In genomic region chr8:84722530-84722849, GRCm38 (mm10) we compare ENCODE assay signal across 10 mouse cellular contexts. TPM values are rescaled to one million over a fixed set of nuclear protein-coding genes. Genes with fewer than 3 reads are reported as not detected.
A peak's percentile ranks its signal among the peaks of the same experiment; 100 is the strongest.
DNase-seq lines count a peak whose midpoint lies in the region; ATAC-seq and TF ChIP-seq lines count a peak whose summit lies in the region.
"Had no signal": no experiment of that assay in that cellular context is flagged by ENCODE, and none has a peak within 500 bp of the region (broad histone marks: within the 10 kb centered on the region; RNA-seq: fewer than 3 reads in every experiment).

No protein-coding gene starts in this region.

- peak overlapping the region; percentile 71 for H3K9ac ChIP-seq in heart, embryonic 12.5 days
- peak overlapping the region; percentile 65; the same call in 1 of the 2 replicates for H3K9ac ChIP-seq in ES-E14 (ENCODE audit: insufficient read depth, low read depth, low read length, poor library complexity, severe bottlenecking)
- 0 out of 2 replicates have a peak overlapping the region, but pooled peaks have one; percentile 25 for H3K9ac ChIP-seq in forebrain, postnatal 0 days
- H3K9ac ChIP-seq in liver, postnatal 0 days (replicated peaks): peak overlapping the region; percentile 56

- no peak; the same call in 1 of the 2 replicates for TF ChIP-seq CTCF in forebrain, postnatal 0 days (IDR thresholded peaks at IDR 0.05; ENCODE audit: low read depth)
- no peak for TF ChIP-seq CTCF in liver, postnatal 0 days (IDR thresholded peaks at IDR 0.05; ENCODE audit: low read depth)

- intact Hi-C loops in heart, postnatal 25 days (cut with DNase I): no loop called here

- H3K4me3 ChIP-seq in heart, embryonic 12.5 days: peak overlapping the region; percentile 33; the same call in 1 of the 2 replicates
- H3K4me3 ChIP-seq in ES-E14 (ENCODE audit: insufficient read depth in 1 of 2, low read depth in 1 of 2, low read length in 2 of 2, poor library complexity in 1 of 2, severe bottlenecking in 1 of 2): 0 out of 4 replicates have a peak overlapping the region, but pooled peaks of 1 of the 2 experiments have one; percentile 13
- H3K4me3 ChIP-seq in forebrain, postnatal 0 days (ENCODE audit: low read depth, low read length): no peak overlapping the region
- peak overlapping the region; percentile 38 for H3K4me3 ChIP-seq in liver, postnatal 0 days (ENCODE audit: low read depth, low read length)

- H3K27ac ChIP-seq in heart, embryonic 12.5 days (ENCODE audit: poor library complexity, severe bottlenecking): peak overlapping the region; percentile 96
- H3K27ac ChIP-seq in ES-E14 (ENCODE audit: insufficient read depth, low read depth, low read length, poor library complexity, severe bottlenecking): peak overlapping the region; percentile 32; the same call in 1 of the 2 replicates
- peak overlapping the region; percentile 82 for H3K27ac ChIP-seq in forebrain, postnatal 0 days (ENCODE audit: low read depth, low read length)
- H3K27ac ChIP-seq in liver, postnatal 0 days (ENCODE audit: low read depth): peak overlapping the region; percentile 87

- no peak for DNase-seq in heart, postnatal 25 days (ENCODE audit: low spot score)
- DNase-seq in ES-E14 (ENCODE audit: low read depth, low spot score): no peak
- DNase-seq in forebrain, postnatal 0 days: no peak
- DNase-seq in liver, postnatal 0 days: no peak
- DNase-seq in frontal cortex, postnatal 10 days (ENCODE audit: low spot score in 2 of 2): no peak
- no peak for DNase-seq in ovary, postnatal 10 days (ENCODE audit: low spot score)
- DNase-seq: cerebellum, adult 11 months had no signal

- in situ Hi-C loops in ES-E14 (cut with MboI; ENCODE audit: low sequenced_read_pairs in 2 of 2, unreplicated experiment in 2 of 2): no loop called here

- no peaks in the 10 kb centered on the region for H3K9me3 ChIP-seq in heart, embryonic 12.5 days (replicated peaks)
- H3K9me3 ChIP-seq in ES-E14 (ENCODE audit: control insufficient read depth, insufficient read depth, low read depth, low read length): no peaks in the 10 kb centered on the region
- H3K9me3 ChIP-seq in forebrain, postnatal 0 days (ENCODE audit: low read length): no peaks in the 10 kb centered on the region
- no peaks in the 10 kb centered on the region for H3K9me3 ChIP-seq in liver, postnatal 0 days (ENCODE audit: low read length)

- H3K4me1 ChIP-seq in heart, embryonic 12.5 days (replicated peaks): peaks cover 73% of the 10 kb centered on the region
- H3K4me1 ChIP-seq in ES-E14 (ENCODE audit: control insufficient read depth in 2 of 2, insufficient read depth in 2 of 2, low read length in 2 of 2, poor library complexity in 1 of 2): peaks cover 8 to 35% of the 10 kb centered on the region in 2 experiments; a peak in 3 of 4 replicates
- peaks cover 18% of the 10 kb centered on the region for H3K4me1 ChIP-seq in forebrain, postnatal 0 days (ENCODE audit: insufficient read depth)
- H3K4me1 ChIP-seq in liver, postnatal 0 days (ENCODE audit: insufficient read depth): peaks cover 58% of the 10 kb centered on the region

- peak overlapping the region; percentile 63 for H3K4me2 ChIP-seq in heart, embryonic 12.5 days
- H3K4me2 ChIP-seq in forebrain, postnatal 0 days (ENCODE audit: low read depth): no peak overlapping the region
- peak overlapping the region; percentile 75 for H3K4me2 ChIP-seq in liver, postnatal 0 days (ENCODE audit: low read depth, low read length)

- WGBS in heart, embryonic 12.5 days: 65% methylated on average over 6 of the region's 6 CpGs
- 48% methylated on average over 6 of the region's 6 CpGs for WGBS in forebrain, postnatal 0 days
- WGBS in liver, postnatal 0 days (ENCODE audit: insufficient replicate concordance): 46% methylated on average over 6 of the region's 6 CpGs

- TF ChIP-seq EP300 in liver, postnatal 0 days (IDR thresholded peaks at IDR 0.05; ENCODE audit: low read depth): no peak

- peaks cover 25% of the 10 kb centered on the region for H3K27me3 ChIP-seq in heart, embryonic 12.5 days (replicated peaks)
- no peaks in the 10 kb centered on the region for H3K27me3 ChIP-seq in forebrain, postnatal 0 days (ENCODE audit: insufficient read depth, low read length)
- no peaks in the 10 kb centered on the region for H3K27me3 ChIP-seq in liver, postnatal 0 days (ENCODE audit: insufficient read depth, low read length)

- peaks cover 5% of the 10 kb centered on the region; the same call in 1 of the 2 replicates for H3K36me3 ChIP-seq in heart, embryonic 12.5 days
- no peaks in the 10 kb centered on the region for H3K36me3 ChIP-seq in ES-E14 (ENCODE audit: control insufficient read depth, insufficient read depth, low read length, poor library complexity, severe bottlenecking)
- peaks cover 78% of the 10 kb centered on the region for H3K36me3 ChIP-seq in forebrain, postnatal 0 days (ENCODE audit: insufficient read depth)
- peaks cover 7% of the 10 kb centered on the region for H3K36me3 ChIP-seq in liver, postnatal 0 days (replicated peaks; ENCODE audit: insufficient read depth, low read length)

- ATAC-seq in heart, embryonic 12.5 days (ENCODE audit: insufficient number of reproducible peaks, low FRiP score): peak; percentile 3; the same call in 1 of the 2 replicates
- ATAC-seq in forebrain, postnatal 0 days: no peak; the same call in 1 of the 2 replicates
- ATAC-seq in liver, postnatal 0 days: no peak
- ATAC-seq in cerebellum, adult (ENCODE audit: insufficient number of reproducible peaks, low FRiP score, low TSS enrichment): no peak

TF ChIP-seq in ES-E14, 5 proteins besides CTCF, POLR2A, EP300 and RAD21:
- TF ChIP-seq ZC3H11A (IDR thresholded peaks at IDR 0.05; ENCODE audit: borderline replicate concordance, low read depth, low read length) (no peak), HCFC1 (IDR thresholded peaks at IDR 0.05; ENCODE audit: borderline replicate concordance, insufficient read depth, low read length) (no peak), ZNF384 (IDR thresholded peaks at IDR 0.05; ENCODE audit: low read depth, low read length) (no peak), MAFK (IDR thresholded peaks at IDR 0.05; ENCODE audit: insufficient read depth, low read depth, low read length) (no peak), CHD2 (IDR thresholded peaks at IDR 0.05; ENCODE audit: low read depth, low read length) (no peak)

RNA-seq across cellular contexts. Expression of gene G430095P16Rik, which starts 0.3 kb away (rescaled TPM):
- 5.4 and 6.9 TPM in 2 replicates for polyA plus RNA-seq in heart, embryonic 12.5 days (2016; fragmentation: Nextera tagmentation; extraction: Ambion mirVana)
- under 1 TPM in 1 of 2 experiments, not detected in 1; 0.39 TPM for total RNA-seq in heart, postnatal 25 days (2021)
- total RNA-seq in ES-E14 (2012; rRNA removed): 1.5 and 2.1 TPM in 2 replicates
- not detected in 2 replicates for total RNA-seq in forebrain, postnatal 0 days (2014; rRNA removed)
- 0.56 and 1.0 TPM in 2 replicates for polyA plus RNA-seq in forebrain, postnatal 0 days (2015; fragmentation: Nextera tagmentation; extraction: Ambion mirVana)
- polyA plus RNA-seq in liver, postnatal 0 days (2015; fragmentation: Nextera tagmentation; extraction: Ambion mirVana): 4.8 and 6.3 TPM in 2 replicates
- total RNA-seq: left cerebral cortex, adult 18-20 months had no signal

RNA-seq across cellular contexts. Expression of gene Lyl1, which starts 21.2 kb away (rescaled TPM):
- 18.1 and 19.7 TPM in 2 replicates for polyA plus RNA-seq in heart, embryonic 12.5 days (2016; fragmentation: Nextera tagmentation; extraction: Ambion mirVana)
- total RNA-seq in heart, postnatal 25 days (2021): 1 to 10 TPM; 4.2 to 4.5 TPM
- total RNA-seq in ES-E14 (2012; rRNA removed): 0.49 and 0.74 TPM in 2 replicates
- 2.2 and 2.7 TPM in 2 replicates for total RNA-seq in forebrain, postnatal 0 days (2014; rRNA removed)
- 2.4 and 2.5 TPM in 2 replicates for polyA plus RNA-seq in forebrain, postnatal 0 days (2015; fragmentation: Nextera tagmentation; extraction: Ambion mirVana)
- 24.6 and 25.7 TPM in 2 replicates for polyA plus RNA-seq in liver, postnatal 0 days (2015; fragmentation: Nextera tagmentation; extraction: Ambion mirVana)

RNA-seq across cellular contexts. Expression of gene Nacc1, which starts 34.8 kb away (rescaled TPM):
- 20.9 and 21.3 TPM in 2 replicates for polyA plus RNA-seq in heart, embryonic 12.5 days (2016; fragmentation: Nextera tagmentation; extraction: Ambion mirVana)
- 10 to 100 TPM; 32.0 to 32.6 TPM for total RNA-seq in heart, postnatal 25 days (2021)
- total RNA-seq in ES-E14 (2012; rRNA removed): 75.4 and 85.5 TPM in 2 replicates
- total RNA-seq in forebrain, postnatal 0 days (2014; rRNA removed): 65.9 and 78.2 TPM in 2 replicates
- 14.6 and 14.7 TPM in 2 replicates for polyA plus RNA-seq in forebrain, postnatal 0 days (2015; fragmentation: Nextera tagmentation; extraction: Ambion mirVana)
- polyA plus RNA-seq in liver, postnatal 0 days (2015; fragmentation: Nextera tagmentation; extraction: Ambion mirVana): 3.3 and 3.6 TPM in 2 replicates

RNA-seq across cellular contexts. Expression of gene Trmt1, which starts 36.4 kb away (rescaled TPM):
- polyA plus RNA-seq in heart, embryonic 12.5 days (2016; fragmentation: Nextera tagmentation; extraction: Ambion mirVana): 46.2 and 49.5 TPM in 2 replicates
- 10 to 100 TPM; 32.6 to 37.6 TPM for total RNA-seq in heart, postnatal 25 days (2021)
- total RNA-seq in ES-E14 (2012; rRNA removed): 260 and 334 TPM in 2 replicates
- total RNA-seq in forebrain, postnatal 0 days (2014; rRNA removed): 89.5 and 94.8 TPM in 2 replicates
- polyA plus RNA-seq in forebrain, postnatal 0 days (2015; fragmentation: Nextera tagmentation; extraction: Ambion mirVana): 59.8 and 67.5 TPM in 2 replicates
- polyA plus RNA-seq in liver, postnatal 0 days (2015; fragmentation: Nextera tagmentation; extraction: Ambion mirVana): 21.3 TPM in 2 replicates

RNA-seq across cellular contexts. Expression of gene Ier2, which starts 59.8 kb away (rescaled TPM):
- polyA plus RNA-seq in heart, embryonic 12.5 days (2016; fragmentation: Nextera tagmentation; extraction: Ambion mirVana): 63.4 and 68.1 TPM in 2 replicates
- total RNA-seq in heart, postnatal 25 days (2021): 10 to 100 TPM; 14.3 to 18.3 TPM
- total RNA-seq in ES-E14 (2012; rRNA removed): 49.3 and 49.7 TPM in 2 replicates
- total RNA-seq in forebrain, postnatal 0 days (2014; rRNA removed): 4.8 and 8.5 TPM in 2 replicates
- polyA plus RNA-seq in forebrain, postnatal 0 days (2015; fragmentation: Nextera tagmentation; extraction: Ambion mirVana): 19.3 and 22.7 TPM in 2 replicates
- 32.3 and 32.9 TPM in 2 replicates for polyA plus RNA-seq in liver, postnatal 0 days (2015; fragmentation: Nextera tagmentation; extraction: Ambion mirVana)

Comparison
In these comparisons a context has a peak if more than half of its experiments do, and no peak if none do; other contexts are left out.
1. H3K27ac ChIP-seq: peak in every context shown above with its lines; median percentile 96 in heart, embryonic 12.5 days; 87 in liver, postnatal 0 days; 82 in forebrain, postnatal 0 days; 32 in ES-E14.